Mouse (Mus musculus) CH12.LX (cell line): Measurements from ENCODE around the gene Amz2.

Source experiments
- CTCF ChIP-seq, 2 experiments: IDR thresholded peaks in 1 of 2; conservative IDR thresholded peaks in 1 of 2; 2 replicates each; pipeline ENCODE4 v1.5.1; 2011 to 2012; ENCODE audit warnings: low read depth in 2 of 2, low read length in 2 of 2, improper control_type of control experiment in 1 of 2, inconsistent platforms in 1 of 2, mild to moderate bottlenecking in 1 of 2, moderate library complexity in 1 of 2
- E2F4 ChIP-seq: IDR thresholded peaks from 2 replicates; pipeline ENCODE4 v1.6.1; 2011; ENCODE audit warnings: low read depth, low read length, improper control_type of control experiment; ENCODE audit not compliant: insufficient replicate concordance
- EP300 ChIP-seq: IDR thresholded peaks from 2 replicates; pipeline ENCODE4 v1.6.1; 2011; ENCODE audit warnings: low read length, improper control_type of control experiment
- ETS1 ChIP-seq: conservative IDR thresholded peaks from 2 replicates; pipeline ENCODE4 v1.6.1; 2012; ENCODE audit warnings: low read depth, mild to moderate bottlenecking, inconsistent platforms, low read length, improper control_type of control experiment, moderate library complexity
- HCFC1 ChIP-seq: IDR thresholded peaks from 2 replicates; pipeline ENCODE4 v1.6.1; 2012; ENCODE audit warnings: low read depth, mild to moderate bottlenecking, inconsistent platforms, low read length, improper control_type of control experiment
- NELFE ChIP-seq: IDR thresholded peaks from 2 replicates; pipeline ENCODE4 v1.6.1; 2011; ENCODE audit warnings: low read depth, low read length, improper control_type of control experiment
- PAX5 ChIP-seq: IDR thresholded peaks from 2 replicates; pipeline ENCODE4 v1.6.1; 2012; ENCODE audit warnings: low read length, inconsistent platforms, mixed read lengths
- POLR2A ChIP-seq: IDR thresholded peaks from 2 replicates; pipeline ENCODE4 v1.6.1; 2011; ENCODE audit warnings: low read depth, mild to moderate bottlenecking, improper control_type of control experiment, low read length
- RCOR1 ChIP-seq: conservative IDR thresholded peaks from 2 replicates; pipeline ENCODE4 v1.6.1; 2012; ENCODE audit warnings: low read depth, mild to moderate bottlenecking, inconsistent platforms, low read length, improper control_type of control experiment
- TCF12 ChIP-seq: IDR thresholded peaks from 2 replicates; pipeline ENCODE4 v1.6.1; 2014; ENCODE audit warnings: low read depth, mild to moderate bottlenecking, inconsistent platforms, low read length, improper control_type of control experiment

DNA sequence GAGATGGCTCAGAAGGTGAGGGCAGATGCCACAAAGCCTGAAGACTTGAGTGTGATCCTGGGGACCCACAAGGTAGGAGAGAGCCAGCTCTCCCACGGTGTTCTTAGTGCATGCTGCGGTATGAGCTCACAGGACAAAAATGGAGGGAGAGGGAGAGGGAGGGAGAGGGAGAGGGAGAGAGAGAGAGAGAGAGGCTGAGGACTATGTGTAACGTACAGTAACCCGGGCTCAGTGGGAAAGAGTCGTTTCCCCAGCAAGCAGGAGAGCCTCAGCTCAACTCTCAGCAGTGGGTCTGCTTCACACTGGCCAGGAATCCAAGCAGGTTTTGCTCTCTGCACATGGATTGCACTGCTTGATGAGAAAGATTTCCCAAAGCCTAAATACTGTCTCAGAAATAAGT is 13.5 kb downstream of the Amz2 start:
- TF ChIP-seq HCFC1 = no peak
- no peak for TF ChIP-seq ETS1
- TF ChIP-seq E2F4 = no peak
- no peak for TF ChIP-seq PAX5
- TF ChIP-seq EP300 = no peak
- TF ChIP-seq RCOR1 = no peak
- TF ChIP-seq TCF12 = no peak
- no peak for TF ChIP-seq CTCF (conservative IDR thresholded peaks at IDR 0.05 in 1 of 2, IDR thresholded peaks at IDR 0.05 in 1 of 2; ENCODE audit: low read depth in 2 of 2, low read length in 2 of 2)
- no peak for TF ChIP-seq POLR2A
- TF ChIP-seq NELFE = no peak
